Mouse (Mus musculus) thymus, adult 2 months (tissue): Measurements from ENCODE around the gene C1ql1.

Experiments used
- CTCF ChIP-seq: fragments of 200-500 bp; IDR thresholded peaks from 2 replicates; pipeline ENCODE4 v1.5.1; 2012; ENCODE audit warnings: mild to moderate bottlenecking, control low read depth, low read length, moderate library complexity, borderline replicate concordance; ENCODE audit not compliant: control insufficient read depth, poor library complexity, insufficient read depth; ENCODE audit errors: extremely low read depth
- POLR2A ChIP-seq: fragments of 200-500 bp; IDR thresholded peaks from 2 replicates; pipeline ENCODE4 v1.6.1; 2012; ENCODE audit warnings: mild to moderate bottlenecking, low read length, control low read depth, moderate library complexity; ENCODE audit not compliant: control insufficient read depth, poor library complexity, insufficient read depth; ENCODE audit errors: extremely low read depth

- TF ChIP-seq POLR2A (no peak), CTCF (no peak)
These were observed 48.1 kb downstream of the C1ql1 start for GRCm38 (mm10) chr11:102898408-102898807.
